8 mouse cellular contexts compared by ENCODE assay signal in genomic region chr9:44249181-44250146, GRCm38 (mm10). TPM values are rescaled to one million over a fixed set of nuclear protein-coding genes. Genes with fewer than 3 reads are reported as not detected.
DNase-seq lines count a peak whose midpoint lies in the region; ATAC-seq and TF ChIP-seq lines count a peak whose summit lies in the region.

No protein-coding gene starts in this region.

- H3K27ac ChIP-seq in embryonic facial prominence, embryonic 10.5 days (replicated peaks) = no peak overlapping the region
- H3K27ac ChIP-seq in kidney, adult 2 months (ENCODE audit: insufficient read depth, low read depth, low read length) = no peak overlapping the region
- H3K27ac ChIP-seq in midbrain, embryonic 15.5 days = no peak overlapping the region

- peaks cover 26% of the 10 kb centered on the region for H3K4me1 ChIP-seq in embryonic facial prominence, embryonic 10.5 days
- peaks cover 13% of the 10 kb centered on the region; the same call in 1 of the 2 replicates for H3K4me1 ChIP-seq in kidney, adult 2 months (ENCODE audit: control insufficient read depth, insufficient read depth, low read length)
- H3K4me1 ChIP-seq in midbrain, embryonic 15.5 days = peaks cover 27% of the 10 kb centered on the region

- H3K27me3 ChIP-seq in embryonic facial prominence, embryonic 10.5 days (replicated peaks; ENCODE audit: low read depth, poor library complexity, severe bottlenecking) = peaks cover 30% of the 10 kb centered on the region
- no peaks in the 10 kb centered on the region for H3K27me3 ChIP-seq in kidney, adult 2 months (replicated peaks; ENCODE audit: control insufficient read depth, insufficient read depth, low read length)
- no peaks in the 10 kb centered on the region for H3K27me3 ChIP-seq in midbrain, embryonic 15.5 days (replicated peaks)

- ATAC-seq in midbrain, embryonic 15.5 days (replicated peaks) = peak; percentile 65; the same call in 1 of the 2 replicates

- peak; percentile 74 for TF ChIP-seq CTCF in kidney, adult 2 months (conservative IDR thresholded peaks at IDR 0.05; ENCODE audit: insufficient read depth, insufficient read length, low read depth, low read length)

- H3K4me3 ChIP-seq in embryonic facial prominence, embryonic 10.5 days = peak overlapping the region; percentile 26; the same call in 1 of the 2 replicates
- peak overlapping the region; percentile 60 for H3K4me3 ChIP-seq in kidney, adult 2 months (ENCODE audit: insufficient read depth, low read depth, low read length)
- no peak overlapping the region for H3K4me3 ChIP-seq in midbrain, embryonic 15.5 days

- no peak for TF ChIP-seq POLR2A in kidney, adult 2 months (IDR thresholded peaks at IDR 0.05; ENCODE audit: low read depth, low read length)

- 44% methylated on average over 26 of the region's 26 CpGs for WGBS in embryonic facial prominence, embryonic 10.5 days
- WGBS in kidney, adult 2 months = 27% methylated on average over 26 of the region's 26 CpGs
- 47% methylated on average over 26 of the region's 26 CpGs for WGBS in midbrain, embryonic 15.5 days

- DNase-seq in ovary, adult 18-20 months (ENCODE audit: low spot score) = peak; percentile 53
- no peak for DNase-seq in ovary, postnatal 10 days (ENCODE audit: low spot score)
- DNase-seq in embryonic facial prominence, embryonic 10.5 days (ENCODE audit: low spot score) = peak; percentile 73
- DNase-seq in heart, adult 8-10 months (ENCODE audit: low spot score) = peak; percentile 56
- peak; percentile 84 for DNase-seq in kidney, adult 2 months
- DNase-seq in liver = peak; percentile 75
- peak; percentile 60 to 64 for DNase-seq in spleen, postnatal 36 days (ENCODE audit: low spot score in 2 of 2)

- no peaks in the 10 kb centered on the region for H3K36me3 ChIP-seq in embryonic facial prominence, embryonic 10.5 days (replicated peaks)
- H3K36me3 ChIP-seq in kidney, adult 2 months (ENCODE audit: control insufficient read depth, insufficient read depth, low read length) = no peaks in the 10 kb centered on the region; the same call in 1 of the 2 replicates
- no peaks in the 10 kb centered on the region for H3K36me3 ChIP-seq in midbrain, embryonic 15.5 days (replicated peaks)

- H3K9me3 ChIP-seq in embryonic facial prominence, embryonic 10.5 days = no peaks in the 10 kb centered on the region
- no peaks in the 10 kb centered on the region for H3K9me3 ChIP-seq in midbrain, embryonic 15.5 days

- H3K9ac ChIP-seq in midbrain, embryonic 15.5 days = no peak overlapping the region

- 0 out of 2 replicates have a peak overlapping the region, but pooled peaks have one; percentile 3 for H3K4me2 ChIP-seq in midbrain, embryonic 15.5 days

RNA-seq across cellular contexts. Expression of gene Pdzd3, which starts 1.8 kb away (rescaled TPM):
- 0.09 TPM in 1 of 2 replicates, not detected in the other for polyA plus RNA-seq in embryonic facial prominence, embryonic 10.5 days (2016; fragmentation: Nextera tagmentation; extraction: Ambion mirVana)
- 1 to 10 TPM; 3.6 to 7.1 (median 6.0) TPM for total RNA-seq in heart, adult 8-10 months (2022)
- 58.0 and 62.5 TPM in 2 replicates for polyA plus RNA-seq in kidney, adult 2 months (2012; rRNA removed)
- polyA plus RNA-seq in midbrain, embryonic 15.5 days (2015; fragmentation: Nextera tagmentation; extraction: Ambion mirVana) = 0.44 and 0.96 TPM in 2 replicates

RNA-seq across cellular contexts. Expression of gene Ccdc153, which starts 9.0 kb away (rescaled TPM):
- polyA plus RNA-seq in embryonic facial prominence, embryonic 10.5 days (2016; fragmentation: Nextera tagmentation; extraction: Ambion mirVana) = not detected in 2 replicates
- not detected for total RNA-seq in heart, adult 8-10 months (2022)
- polyA plus RNA-seq in kidney, adult 2 months (2012; rRNA removed) = not detected in 2 replicates
- polyA plus RNA-seq in midbrain, embryonic 15.5 days (2015; fragmentation: Nextera tagmentation; extraction: Ambion mirVana) = 0.61 TPM in 1 of 2 replicates, not detected in the other

RNA-seq across cellular contexts. Expression of gene Cbl, which starts 15.6 kb away (rescaled TPM):
- polyA plus RNA-seq in embryonic facial prominence, embryonic 10.5 days (2016; fragmentation: Nextera tagmentation; extraction: Ambion mirVana) = 25.4 and 25.5 TPM in 2 replicates
- total RNA-seq in heart, adult 8-10 months (2022) = 10 to 100 TPM; 14.8 to 18.9 (median 17.4) TPM
- 6.6 and 8.1 TPM in 2 replicates for polyA plus RNA-seq in kidney, adult 2 months (2012; rRNA removed)
- 24.4 and 26.2 TPM in 2 replicates for polyA plus RNA-seq in midbrain, embryonic 15.5 days (2015; fragmentation: Nextera tagmentation; extraction: Ambion mirVana)

RNA-seq across cellular contexts. Expression of gene Nlrx1, which starts 18.9 kb away (rescaled TPM):
- 1.9 and 2.4 TPM in 2 replicates for polyA plus RNA-seq in embryonic facial prominence, embryonic 10.5 days (2016; fragmentation: Nextera tagmentation; extraction: Ambion mirVana)
- total RNA-seq in heart, adult 8-10 months (2022) = 10 to 100 TPM; 20.3 to 25.8 (median 24.9) TPM
- polyA plus RNA-seq in kidney, adult 2 months (2012; rRNA removed) = 15.2 and 17.4 TPM in 2 replicates
- 4.8 and 5.1 TPM in 2 replicates for polyA plus RNA-seq in midbrain, embryonic 15.5 days (2015; fragmentation: Nextera tagmentation; extraction: Ambion mirVana)

RNA-seq across cellular contexts. Expression of gene Abcg4, which starts 39.0 kb away (rescaled TPM):
- 2.6 and 3.1 TPM in 2 replicates for polyA plus RNA-seq in embryonic facial prominence, embryonic 10.5 days (2016; fragmentation: Nextera tagmentation; extraction: Ambion mirVana)
- 1 to 10 TPM in 1 of 4 experiments, under 1 TPM in 3; 0.30 to 1.5 (median 0.52) TPM for total RNA-seq in heart, adult 8-10 months (2022)
- polyA plus RNA-seq in kidney, adult 2 months (2012; rRNA removed) = 0.45 and 1.2 TPM in 2 replicates
- polyA plus RNA-seq in midbrain, embryonic 15.5 days (2015; fragmentation: Nextera tagmentation; extraction: Ambion mirVana) = 30.4 and 31.1 TPM in 2 replicates

Comparison
In these comparisons a context has a peak if more than half of its experiments do, and no peak if none do; other contexts are left out.
1. RNA of gene Pdzd3, which starts 1.8 kb away (polyA plus RNA-seq): 58.0 to 62.5 TPM in kidney, adult 2 months; 0.44 to 0.96 TPM in midbrain, embryonic 15.5 days and 0.09 TPM in embryonic facial prominence, embryonic 10.5 days; every median in the first group is over 10 times any median in the second.